In genomic region chr9:110132921-110133320, GRCm38 (mm10) we compare ENCODE assay signal across 9 mouse cellular contexts. TPM values are rescaled to one million over a fixed set of nuclear protein-coding genes. Genes with fewer than 3 reads are reported as not detected.
A peak's percentile ranks its signal among the peaks of the same experiment; 100 is the strongest.
DNase-seq lines count a peak whose midpoint lies in the region; ATAC-seq and TF ChIP-seq lines count a peak whose summit lies in the region.
"Had no signal": no experiment of that assay in that cellular context is flagged by ENCODE, and none has a peak within 500 bp of the region (broad histone marks: within the 10 kb centered on the region; RNA-seq: fewer than 3 reads in every experiment).

No protein-coding gene starts in this region.

- peaks cover 42% of the 10 kb centered on the region for H3K4me1 ChIP-seq in erythroblast, embryonic 14.5 days (ENCODE audit: control insufficient read depth)
- H3K4me1 ChIP-seq in forebrain, embryonic 15.5 days: peaks cover 45% of the 10 kb centered on the region
- H3K4me1 ChIP-seq in liver, embryonic 14.5 days (replicated peaks; ENCODE audit: control insufficient read depth in 2 of 2, insufficient read depth in 2 of 2, low read length in 1 of 2): peaks cover 16 to 23% of the 10 kb centered on the region in 2 experiments

- WGBS in forebrain, embryonic 15.5 days: 59% methylated on average over 6 of the region's 6 CpGs
- 33% methylated on average over 6 of the region's 6 CpGs for WGBS in liver, embryonic 14.5 days (ENCODE audit: insufficient replicate concordance)

- peak; percentile 15 for DNase-seq in A20 (ENCODE audit: low read depth, low spot score)
- DNase-seq in liver, embryonic 14.5 days (ENCODE audit: low read depth in 3 of 3, low spot score in 3 of 3): no peak
- DNase-seq in layer of hippocampus, postnatal 25 days (ENCODE audit: extremely low spot score in 1 of 2, low spot score in 1 of 2): no peak
- DNase-seq in cerebellum, adult 9-11 months: no peak
- DNase-seq: heart, adult 18-20 months had no signal

- no peak overlapping the region for H3K27ac ChIP-seq in forebrain, embryonic 15.5 days (replicated peaks)
- no peak overlapping the region for H3K27ac ChIP-seq in liver, embryonic 14.5 days

- TF ChIP-seq CTCF in liver, embryonic 14.5 days (IDR thresholded peaks at IDR 0.05; ENCODE audit: low read depth): no peak

- H3K36me3 ChIP-seq in erythroblast, embryonic 14.5 days (ENCODE audit: control insufficient read depth): peaks cover 37% of the 10 kb centered on the region
- H3K36me3 ChIP-seq in forebrain, embryonic 15.5 days: peaks cover 20% of the 10 kb centered on the region
- peaks cover 13% of the 10 kb centered on the region for H3K36me3 ChIP-seq in liver, embryonic 14.5 days (replicated peaks; ENCODE audit: control insufficient read depth, insufficient read depth, low read depth)

- TF ChIP-seq EP300 in liver, embryonic 14.5 days (IDR thresholded peaks at IDR 0.05; ENCODE audit: low read depth): no peak

- no peaks in the 10 kb centered on the region for H3K9me3 ChIP-seq in erythroblast, embryonic 14.5 days (ENCODE audit: control insufficient read depth, low read length)
- no peaks in the 10 kb centered on the region for H3K9me3 ChIP-seq in forebrain, embryonic 15.5 days
- H3K9me3 ChIP-seq in liver, embryonic 14.5 days (ENCODE audit: control insufficient read depth, low read length): no peaks in the 10 kb centered on the region

- ATAC-seq in erythroblast, adult 5-6 weeks (replicated peaks; ENCODE audit: low FRiP score, poor library complexity, severe bottlenecking): no peak
- ATAC-seq in forebrain, embryonic 15.5 days (replicated peaks): no peak
- no peak for ATAC-seq in liver, embryonic 14.5 days (ENCODE audit: insufficient read depth)
- ATAC-seq in megakaryocyte-erythroid progenitor cell, adult 5-6 weeks (replicated peaks; ENCODE audit: low FRiP score, low TSS enrichment, poor library complexity, severe bottlenecking): no peak

- H3K9ac ChIP-seq in forebrain, embryonic 15.5 days (replicated peaks): no peak overlapping the region
- H3K9ac ChIP-seq in liver, embryonic 14.5 days (replicated peaks): peak overlapping the region; percentile 73; the same call in 1 of the 2 replicates

- H3K4me2 ChIP-seq in forebrain, embryonic 15.5 days (replicated peaks): peak overlapping the region; percentile 55
- peak overlapping the region; percentile 99 for H3K4me2 ChIP-seq in liver, embryonic 14.5 days (ENCODE audit: low read depth)

- peak overlapping the region; percentile 88 for H3K4me3 ChIP-seq in erythroblast, embryonic 14.5 days (replicated peaks)
- H3K4me3 ChIP-seq in forebrain, embryonic 15.5 days: peak overlapping the region; percentile 100
- peak overlapping the region; percentile 74 to 83 for H3K4me3 ChIP-seq in liver, embryonic 14.5 days (ENCODE audit: insufficient read depth in 1 of 2, low read depth in 2 of 2, low read length in 2 of 2)

- H3K27me3 ChIP-seq in erythroblast, embryonic 14.5 days (ENCODE audit: control insufficient read depth): no peaks in the 10 kb centered on the region
- no peaks in the 10 kb centered on the region for H3K27me3 ChIP-seq in forebrain, embryonic 15.5 days
- no peaks in the 10 kb centered on the region for H3K27me3 ChIP-seq in liver, embryonic 14.5 days (ENCODE audit: control insufficient read depth, insufficient read depth, low read length)

RNA-seq across cellular contexts. Expression of gene Dhx30, which starts 15.3 kb away (rescaled TPM):
- 1.1 TPM in 2 replicates for polyA plus RNA-seq in erythroblast, embryonic 14.5 days (2012)
- 13.3 and 19.2 TPM in 2 replicates for total RNA-seq in erythroblast, adult 5-6 weeks (2015; ENCODE audit: low replicate concordance)
- 7.8 and 10.7 TPM in 2 replicates for total RNA-seq in erythroblast, adult 5-6 weeks (2017; ENCODE audit: low replicate concordance)
- 211 and 214 TPM in 2 replicates for polyA plus RNA-seq in forebrain, embryonic 15.5 days (2015; fragmentation: Nextera tagmentation; extraction: Ambion mirVana)
- 21.3 and 24.9 TPM in 2 replicates for polyA plus RNA-seq in liver, embryonic 14.5 days (2012; rRNA removed)
- polyA plus RNA-seq in liver, embryonic 14.5 days (2014; fragmentation: Nextera tagmentation; extraction: Ambion mirVana): 27.4 and 37.1 TPM in 2 replicates
- total RNA-seq in layer of hippocampus, postnatal 25 days (2021): 100 to 1,000 TPM; 161 to 170 TPM
- total RNA-seq in megakaryocyte-erythroid progenitor cell, adult 5-6 weeks (2014; fragmentation: Nextera tagmentation): 137 TPM in 2 replicates
- 59.2 and 71.1 TPM in 2 replicates for total RNA-seq in megakaryocyte-erythroid progenitor cell, adult 5-6 weeks (2017)

RNA-seq across cellular contexts. Expression of gene Smarcc1, which starts 15.4 kb away (rescaled TPM):
- polyA plus RNA-seq in erythroblast, embryonic 14.5 days (2012): 3.6 and 3.9 TPM in 2 replicates
- 24.9 and 33.6 TPM in 2 replicates for total RNA-seq in erythroblast, adult 5-6 weeks (2015; ENCODE audit: low replicate concordance)
- total RNA-seq in erythroblast, adult 5-6 weeks (2017; ENCODE audit: low replicate concordance): 17.6 and 24.5 TPM in 2 replicates
- polyA plus RNA-seq in forebrain, embryonic 15.5 days (2015; fragmentation: Nextera tagmentation; extraction: Ambion mirVana): 154 and 156 TPM in 2 replicates
- 9.8 and 13.5 TPM in 2 replicates for polyA plus RNA-seq in liver, embryonic 14.5 days (2012; rRNA removed)
- 31.4 and 35.5 TPM in 2 replicates for polyA plus RNA-seq in liver, embryonic 14.5 days (2014; fragmentation: Nextera tagmentation; extraction: Ambion mirVana)
- 10 to 100 TPM; 54.6 to 65.9 TPM for total RNA-seq in layer of hippocampus, postnatal 25 days (2021)
- total RNA-seq in megakaryocyte-erythroid progenitor cell, adult 5-6 weeks (2014; fragmentation: Nextera tagmentation): 120 and 133 TPM in 2 replicates
- 80.3 and 89.5 TPM in 2 replicates for total RNA-seq in megakaryocyte-erythroid progenitor cell, adult 5-6 weeks (2017)
